19 mouse cellular contexts compared by ENCODE assay signal in genomic region chr12:16130605-16131004, GRCm38 (mm10).
DNase-seq lines count a peak whose midpoint lies in the region; ATAC-seq and TF ChIP-seq lines count a peak whose summit lies in the region.
"Had no signal": no experiment of that assay in that cellular context is flagged by ENCODE, and none has a peak within 500 bp of the region (broad histone marks: within the 10 kb centered on the region; RNA-seq: fewer than 3 reads in every experiment).

No protein-coding gene starts in this region.

- H3K27ac ChIP-seq in MEL (ENCODE audit: control insufficient read depth, low read depth, low read length) = peak overlapping the region; percentile 99
- H3K27ac ChIP-seq in midbrain, embryonic 16.5 days (ENCODE audit: low read length) = no peak overlapping the region

- no peak for TF ChIP-seq CTCF in MEL (IDR thresholded peaks at IDR 0.05 in 2 of 3, conservative IDR thresholded peaks at IDR 0.05 in 1 of 3; ENCODE audit: control insufficient read depth in 1 of 3, insufficient read depth in 1 of 3, low read depth in 2 of 3, low read length in 3 of 3, poor library complexity in 1 of 3, severe bottlenecking in 1 of 3)

- H3K4me3 ChIP-seq in MEL (ENCODE audit: control insufficient read depth in 1 of 2, insufficient read depth in 1 of 2, low read depth in 2 of 2, low read length in 2 of 2) = no peak overlapping the region
- no peak overlapping the region for H3K4me3 ChIP-seq in midbrain, embryonic 16.5 days (ENCODE audit: low read depth, low read length)

- 69% methylated on average over 1 of the region's 1 CpGs for WGBS in midbrain, embryonic 16.5 days

- H3K9ac ChIP-seq in MEL (ENCODE audit: control insufficient read depth, low read depth, low read length, poor library complexity, severe bottlenecking) = peak overlapping the region; percentile 57
- H3K9ac ChIP-seq in midbrain, embryonic 16.5 days (ENCODE audit: low read depth, low read length) = no peak overlapping the region

- no peak for TF ChIP-seq RAD21 in MEL (IDR thresholded peaks at IDR 0.05; ENCODE audit: low read depth, low read length)

- ATAC-seq in midbrain, embryonic 16.5 days = no peak
- ATAC-seq: activated CD4-positive, CD25-positive, alpha-beta regulatory T cell, adult 4 months; CD4-positive, CD25-positive, alpha-beta regulatory T cell, adult 4 months; Patski had no signal

- no peak for TF ChIP-seq POLR2A in MEL (IDR thresholded peaks at IDR 0.05; ENCODE audit: control insufficient read depth in 1 of 2, insufficient read depth in 1 of 2, low read depth in 1 of 2, low read length in 2 of 2, poor library complexity in 1 of 2)

- no peaks in the 10 kb centered on the region for H3K27me3 ChIP-seq in MEL (ENCODE audit: control insufficient read depth in 1 of 2, insufficient read depth in 2 of 2, low read length in 2 of 2)
- no peaks in the 10 kb centered on the region for H3K27me3 ChIP-seq in midbrain, embryonic 16.5 days (ENCODE audit: control insufficient read depth, insufficient read depth, low read depth, low read length)
- H3K27me3 ChIP-seq: CH12.LX, Patski had no signal

- H3K79me2 ChIP-seq in MEL (ENCODE audit: control insufficient read depth, insufficient read depth, low read length, poor library complexity) = no peaks in the 10 kb centered on the region; the same call in 1 of the 2 replicates

- peaks cover 29 to 41% of the 10 kb centered on the region in 2 experiments for H3K4me1 ChIP-seq in MEL (ENCODE audit: control insufficient read depth in 1 of 2, insufficient read depth in 2 of 2, low read length in 2 of 2)
- no peaks in the 10 kb centered on the region for H3K4me1 ChIP-seq in midbrain, embryonic 16.5 days (ENCODE audit: control insufficient read depth, insufficient read depth, low read length)

- no peaks in the 10 kb centered on the region for H3K9me3 ChIP-seq in MEL (replicated peaks; ENCODE audit: insufficient read depth, low read length)
- no peaks in the 10 kb centered on the region for H3K9me3 ChIP-seq in midbrain, embryonic 16.5 days (replicated peaks; ENCODE audit: control insufficient read depth, low read length, poor library complexity, severe bottlenecking)
- H3K9me3 ChIP-seq: G1E had no signal

- peaks cover 0 to 55% of the 10 kb centered on the region in 2 experiments; a peak in 2 of 4 replicates for H3K36me3 ChIP-seq in MEL (ENCODE audit: control insufficient read depth in 1 of 2, insufficient read depth in 2 of 2, low read length in 2 of 2)
- no peaks in the 10 kb centered on the region for H3K36me3 ChIP-seq in midbrain, embryonic 16.5 days (ENCODE audit: control insufficient read depth, insufficient read depth, low read length)
- H3K36me3 ChIP-seq: G1E had no signal

- no peak overlapping the region for H3K4me2 ChIP-seq in midbrain, embryonic 16.5 days (ENCODE audit: low read length)

- DNase-seq in MEL (ENCODE audit: low read depth, low spot score) = peak; percentile 51
- DNase-seq: adrenal gland, adult 2 months; adrenal gland, adult 8-10 months; adrenal gland, postnatal 10 days; adrenal gland, postnatal 14 days; adrenal gland, postnatal 25 days; adrenal gland, postnatal 36 days; B cell, adult 2 months; cerebellum, adult 11 months; cerebellum, adult 11-12 months; cerebellum, adult 18-20 months; cerebellum, adult 2 months; cerebellum, adult 8-10 months had no signal

- TF ChIP-seq EP300 in MEL (IDR thresholded peaks at IDR 0.05; ENCODE audit: low read depth in 1 of 2, low read length in 2 of 2) = peak; percentile 9 to 23; a peak in 1 of 4 replicates

TF ChIP-seq in MEL, 35 proteins besides CTCF, POLR2A, EP300 and RAD21:
- TF ChIP-seq POLR2AphosphoS2 (IDR thresholded peaks at IDR 0.05; ENCODE audit: low read length) (no peak), MXI1 (IDR thresholded peaks at IDR 0.05; ENCODE audit: low read depth, low read length) (0 out of 2 replicates have a peak, but pooled peaks have one; percentile 24), HCFC1 (IDR thresholded peaks at IDR 0.05; ENCODE audit: low read depth, low read length) (no peak), MYB (IDR thresholded peaks at IDR 0.05; ENCODE audit: low read depth, low read length) (no peak), SMC3 (IDR thresholded peaks at IDR 0.05; ENCODE audit: low read depth, low read length) (no peak), ZNF384 (IDR thresholded peaks at IDR 0.05; ENCODE audit: low read depth, low read length) (peak; percentile 81), CHD1 (IDR thresholded peaks at IDR 0.05; ENCODE audit: low read depth, low read length) (0 out of 2 replicates have a peak, but pooled peaks have one; percentile 12), UBTF (IDR thresholded peaks at IDR 0.05; ENCODE audit: borderline replicate concordance, insufficient read depth, low read depth, low read length) (no peak), ELF1 (IDR thresholded peaks at IDR 0.05; ENCODE audit: low read depth, low read length) (no peak), RCOR1 (IDR thresholded peaks at IDR 0.05; ENCODE audit: low read depth, low read length) (no peak), USF1 (IDR thresholded peaks at IDR 0.05; ENCODE audit: low read depth, low read length) (no peak), GATA1 (IDR thresholded peaks at IDR 0.05; ENCODE audit: low read depth, low read length) (peak; percentile 44; the same call in 1 of the 2 replicates)
